Mouse (Mus musculus) mature B cell (primary cell): Measurements from ENCODE around the gene Fn1.

Experiments used
- in situ Hi-C: fragments of 300-500 bp; cut with MboI; formaldehyde crosslinking; loops from 2 replicates; pipeline ENCODE4 v1.14.3; 2019

The Fn1 gene

GRCm38 (mm10) chr1:71652551-71653399 lies at the start of gene Fn1:
Gene Fn1 (minus strand): TSS chr1:71653200.
- in situ Hi-C loops: no loop called here

GRCm38 (mm10) chr1:71696093-71696492 lies 43.1 kb upstream of the Fn1 start:
- in situ Hi-C loops: no loop called here

GRCm38 (mm10) chr1:71691472-71692277 lies 38.7 kb upstream of the Fn1 start:
- in situ Hi-C loops: no loop called here

- in situ Hi-C loops: no loop called here
Measured at GRCm38 (mm10) chr1:71688926-71689303, 35.9 kb upstream of the Fn1 start.

GRCm38 (mm10) chr1:71688272-71688925 lies 35.4 kb upstream of the Fn1 start:
- in situ Hi-C loops: no loop called here

- in situ Hi-C loops: no loop called here
Measured at GRCm38 (mm10) chr1:71686791-71687190, 33.8 kb upstream of the Fn1 start.

GRCm38 (mm10) chr1:71683736-71684135 lies 30.7 kb upstream of the Fn1 start:
- in situ Hi-C loops: no loop called here

- in situ Hi-C loops: no loop called here
Measured at GRCm38 (mm10) chr1:71682194-71682715, 29.3 kb upstream of the Fn1 start.

GRCm38 (mm10) chr1:71681306-71681705 lies 28.3 kb upstream of the Fn1 start:
- in situ Hi-C loops: no loop called here

GRCm38 (mm10) chr1:71680046-71680672 lies 27.2 kb upstream of the Fn1 start:
- in situ Hi-C loops: no loop called here

GRCm38 (mm10) chr1:71675420-71675819 lies 22.4 kb upstream of the Fn1 start:
- in situ Hi-C loops: no loop called here

- in situ Hi-C loops: no loop called here
Measured at GRCm38 (mm10) chr1:71674274-71674673, 21.3 kb upstream of the Fn1 start.

- in situ Hi-C loops: no loop called here
Measured at GRCm38 (mm10) chr1:71673398-71673910, 20.5 kb upstream of the Fn1 start.

- in situ Hi-C loops: no loop called here
Measured at GRCm38 (mm10) chr1:71672346-71672745, 19.3 kb upstream of the Fn1 start.

- in situ Hi-C loops: no loop called here
Measured at GRCm38 (mm10) chr1:71663242-71663641, 10.2 kb upstream of the Fn1 start.

- in situ Hi-C loops: no loop called here
Measured at GRCm38 (mm10) chr1:71658632-71659031, 5.6 kb upstream of the Fn1 start.

- in situ Hi-C loops: no loop called here
Measured at GRCm38 (mm10) chr1:71656309-71656708, 3.3 kb upstream of the Fn1 start.

- in situ Hi-C loops: no loop called here
Measured at GRCm38 (mm10) chr1:71654221-71654620, 1.2 kb upstream of the Fn1 start.

GRCm38 (mm10) chr1:71653400-71654159 lies 580 bp upstream of the Fn1 start:
- in situ Hi-C loops: no loop called here

GRCm38 (mm10) chr1:71651828-71652227 lies 1.2 kb downstream of the Fn1 start:
- in situ Hi-C loops: no loop called here

- in situ Hi-C loops: no loop called here
Measured at GRCm38 (mm10) chr1:71651315-71651714, 1.7 kb downstream of the Fn1 start.
